Mouse (Mus musculus) neural tube, postnatal 0 days (tissue): ENCODE data around the gene Ptprd. TPM values are rescaled to one million over a fixed set of nuclear protein-coding genes. Genes with fewer than 3 reads are reported as not detected.

Experiments used
- microRNA-seq: library from miRNA; unstranded; fragments of <30 nt; microRNA quantifications from one replicate; pipeline ENCODE4, GENCODE M21; 2016
- polyA plus RNA-seq: library from polyadenylated mRNA; unstranded; fragments of >200 nt; fragmentation: Nextera tagmentation; extraction: Ambion mirVana; gene quantifications from 2 replicates; pipeline ENCODE4 v1.2.1, GENCODE M21; 2015

The Ptprd gene
- polyA plus RNA-seq = 57.6 and 66.4 TPM in 2 replicates

DNA sequence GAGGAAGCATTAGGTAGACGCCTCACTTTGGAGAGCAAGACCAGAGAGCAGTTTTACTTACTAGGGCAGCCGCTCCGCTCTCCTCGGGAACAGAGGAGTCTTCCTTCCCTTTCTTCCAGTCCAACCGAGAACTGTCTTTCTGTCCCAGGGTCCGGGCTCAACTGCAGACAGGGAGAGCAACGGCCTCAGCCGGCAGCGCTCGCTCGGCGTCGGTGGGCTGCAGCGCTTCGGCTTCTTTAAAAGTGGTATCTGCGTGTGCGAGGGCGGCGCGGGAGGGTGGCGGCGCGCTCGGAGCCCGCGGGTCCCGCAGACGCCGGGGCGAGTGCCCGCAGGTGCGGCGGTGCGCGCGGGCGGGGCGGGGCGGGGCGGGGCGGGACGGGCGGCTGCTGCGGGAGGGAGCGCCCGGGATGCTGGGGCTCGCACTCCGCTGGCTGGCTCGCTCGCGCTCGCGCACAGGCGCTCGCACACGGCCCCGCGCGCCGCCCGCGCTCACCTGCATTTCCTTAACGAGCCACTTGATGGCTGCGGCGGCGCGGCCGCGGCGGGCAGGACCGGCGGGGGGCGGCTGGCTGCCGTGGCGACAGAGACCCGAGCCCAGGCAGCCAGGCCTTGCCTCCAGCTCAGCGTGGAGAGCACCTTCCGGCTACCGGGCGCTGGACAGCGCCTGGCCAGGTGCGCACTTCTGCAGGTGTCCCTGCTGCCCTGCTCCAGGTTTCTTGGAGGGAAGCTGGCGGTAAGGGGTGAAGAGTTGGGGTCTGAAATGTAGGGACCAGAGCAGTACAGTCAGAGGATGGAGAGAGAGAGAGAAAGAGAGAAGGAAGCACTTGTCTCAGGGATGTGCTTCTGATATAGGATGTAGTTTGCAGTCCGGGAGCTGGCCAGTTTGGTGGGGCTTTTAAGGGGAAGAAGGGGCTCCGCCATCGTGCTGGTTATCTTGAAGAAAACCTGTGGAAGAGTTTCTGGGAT lies at the start of gene Ptprd:
Gene Ptprd (minus strand): TSS at position 433 of the 966 bp plus-strand sequence.

Small RNAs within 50 kb of the gene (microRNA-seq; reads per million reads assigned to microRNA genes)
- gene Gm23159 = not detected
